Mouse (Mus musculus) hindbrain, embryonic 14.5 days (tissue): ENCODE measurements around the gene Ccdc63. TPM values are rescaled to one million over a fixed set of nuclear protein-coding genes. Genes with fewer than 3 reads are reported as not detected.
A peak's percentile ranks its signal among the peaks of the same experiment; 100 is the strongest.

Experiments
- ATAC-seq: fragments of 200-750 bp; cut with Nextera tagmentation; 2 replicates; pipeline ENCODE4 v1.8.0; 2017; ENCODE audit warnings: moderate number of reproducible peaks, mild to moderate bottlenecking, moderate TSS enrichment, moderate library complexity; ENCODE audit not compliant: low FRiP score
- DNase-seq: peaks from one replicate; pipeline ENCODE4 v3.0.0-alpha.2; 2015; ENCODE audit warnings: low spot score
- H3K27ac ChIP-seq: fragments of 300-500 bp; sonication (generic); 2 replicates; pipeline ENCODE4 v1.5.1; 2014; ENCODE audit warnings: mild to moderate bottlenecking, moderate library complexity
- H3K27me3 ChIP-seq: fragments of 300-500 bp; sonication (generic); 2 replicates; pipeline ENCODE4 v1.6.1; 2014; ENCODE audit warnings: mild to moderate bottlenecking, low read length, mixed read lengths; ENCODE audit not compliant: control insufficient read depth, insufficient read depth
- H3K36me3 ChIP-seq: fragments of 300-500 bp; sonication (generic); replicated peaks from 2 replicates; pipeline ENCODE4 v1.6.1; 2014; ENCODE audit not compliant: control insufficient read depth, insufficient read depth
- H3K4me1 ChIP-seq: fragments of 300-500 bp; sonication (generic); replicated peaks from 2 replicates; pipeline ENCODE4 v1.6.1; 2014; ENCODE audit warnings: antibody characterized with exemption, low read length, mixed read lengths; ENCODE audit not compliant: control insufficient read depth, insufficient read depth
- H3K4me2 ChIP-seq: fragments of 300-500 bp; sonication (generic); replicated peaks from 2 replicates; pipeline ENCODE4 v1.6.1; 2014; ENCODE audit warnings: mild to moderate bottlenecking, moderate library complexity
- H3K4me3 ChIP-seq: fragments of 300-500 bp; sonication (generic); replicated peaks from 2 replicates; pipeline ENCODE4 v1.5.1; 2014; ENCODE audit warnings: mild to moderate bottlenecking, low read length
- H3K9ac ChIP-seq: fragments of 300-500 bp; sonication (generic); 2 replicates; pipeline ENCODE4 v1.6.1; 2014
- H3K9me3 ChIP-seq: fragments of 300-500 bp; sonication (generic); 2 replicates; pipeline ENCODE4 v1.6.1; 2016; ENCODE audit warnings: low read length; ENCODE audit not compliant: control insufficient read depth
- WGBS: fragments of 180-500 bp; shearing (Covaris S2); extraction: QIAGEN DNeasy Blood & Tissue Kit; methylation state at CpG from one replicate; pipeline ENCODE4 v1.1.7; 2014; 5-methylcytosine and 5-hydroxymethylcytosine counted together
- polyA plus RNA-seq: library from polyadenylated mRNA; unstranded; fragments of >200 nt; fragmentation: Nextera tagmentation; extraction: Ambion mirVana; gene quantifications from 2 replicates; pipeline ENCODE4 v1.2.1, GENCODE M21; 2014

The Ccdc63 gene
- polyA plus RNA-seq, 1 experiment from 2014 or later = 0.23 TPM

DNA sequence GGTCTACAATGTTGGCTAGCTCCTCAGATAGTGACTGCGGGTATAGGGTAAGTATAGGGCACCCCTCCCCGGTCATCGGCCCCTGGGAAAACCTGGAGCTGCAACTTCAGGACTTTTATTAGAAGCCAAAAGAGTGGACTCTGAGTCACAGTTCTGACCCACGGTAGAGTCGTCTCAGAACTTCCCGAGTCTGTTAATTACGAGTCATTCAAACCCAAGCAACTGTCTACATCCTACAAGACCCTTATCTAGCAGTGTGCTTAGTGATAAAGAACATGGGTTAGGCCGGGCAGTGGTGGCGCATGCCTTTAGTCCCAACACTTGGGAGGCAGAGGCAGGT is 7.6 kb downstream of the Ccdc63 start:
- peaks cover 4% of the 10 kb centered on the region; the same call in 1 of the 2 replicates for H3K4me1 ChIP-seq
- H3K27ac ChIP-seq = no peak overlapping the region
- WGBS = 94% methylated on average over 9 of the region's 9 CpGs
- no peak overlapping the region for H3K4me3 ChIP-seq
- no peak overlapping the region for H3K4me2 ChIP-seq
- H3K27me3 ChIP-seq = no peaks in the 10 kb centered on the region
- ATAC-seq (no peak), DNase-seq (no peak)
- no peak overlapping the region for H3K9ac ChIP-seq
- H3K36me3 ChIP-seq = no peaks in the 10 kb centered on the region
- H3K9me3 ChIP-seq = no peaks in the 10 kb centered on the region

GRCm38 (mm10) chr5:122132167-122133049 is 8.2 kb downstream of the Ccdc63 start:
- Histone ChIP-seq H3K27ac (no peak overlapping the region), H3K36me3 (no peaks in the 10 kb centered on the region), H3K9ac (0 out of 2 replicates have a peak overlapping the region, but pooled peaks have one; percentile 39), H3K4me2 (peak overlapping the region; percentile 62), H3K4me1 (peaks cover 4% of the 10 kb centered on the region; the same call in 1 of the 2 replicates), H3K4me3 (peak overlapping the region; percentile 27), H3K27me3 (no peaks in the 10 kb centered on the region), H3K9me3 (no peaks in the 10 kb centered on the region)
- no peak for DNase-seq
- no peak for ATAC-seq
- WGBS = 24% methylated on average over 26 of the region's 26 CpGs

GRCm38 (mm10) chr5:122131076-122132051 is 9.3 kb downstream of the Ccdc63 start:
- H3K9ac ChIP-seq = 0 out of 2 replicates have a peak overlapping the region, but pooled peaks have one; percentile 39
- WGBS = 11% methylated on average over 34 of the region's 34 CpGs
- H3K4me1 ChIP-seq = peaks cover 4% of the 10 kb centered on the region; the same call in 1 of the 2 replicates
- H3K4me2 ChIP-seq = peak overlapping the region; percentile 62
- DNase-seq = peak; percentile 82
- no peak for ATAC-seq
- H3K9me3 ChIP-seq = no peaks in the 10 kb centered on the region
- H3K36me3 ChIP-seq = no peaks in the 10 kb centered on the region
- peak overlapping the region; percentile 27 for H3K4me3 ChIP-seq
- no peaks in the 10 kb centered on the region for H3K27me3 ChIP-seq
- H3K27ac ChIP-seq = no peak overlapping the region

GRCm38 (mm10) chr5:122130341-122130998 is 10.2 kb downstream of the Ccdc63 start:
- Histone ChIP-seq H3K4me2 (no peak overlapping the region), H3K27ac (no peak overlapping the region), H3K36me3 (no peaks in the 10 kb centered on the region), H3K4me1 (peaks cover 4% of the 10 kb centered on the region; the same call in 1 of the 2 replicates), H3K4me3 (no peak overlapping the region), H3K27me3 (no peaks in the 10 kb centered on the region), H3K9ac (no peak overlapping the region), H3K9me3 (no peaks in the 10 kb centered on the region)
- DNase-seq (no peak), ATAC-seq (no peak)
- 76% methylated on average over 11 of the region's 11 CpGs for WGBS

GRCm38 (mm10) chr5:122129068-122129655 is 11.5 kb downstream of the Ccdc63 start:
- Histone ChIP-seq H3K27me3 (no peaks in the 10 kb centered on the region), H3K9me3 (no peaks in the 10 kb centered on the region), H3K36me3 (no peaks in the 10 kb centered on the region), H3K9ac (0 out of 2 replicates have a peak overlapping the region, but pooled peaks have one; percentile 28), H3K4me3 (no peak overlapping the region), H3K4me2 (no peak overlapping the region), H3K4me1 (peaks cover 4% of the 10 kb centered on the region; the same call in 1 of the 2 replicates), H3K27ac (no peak overlapping the region)
- DNase-seq = peak; percentile 90
- no peak for ATAC-seq
- 36% methylated on average over 16 of the region's 16 CpGs for WGBS

DNA sequence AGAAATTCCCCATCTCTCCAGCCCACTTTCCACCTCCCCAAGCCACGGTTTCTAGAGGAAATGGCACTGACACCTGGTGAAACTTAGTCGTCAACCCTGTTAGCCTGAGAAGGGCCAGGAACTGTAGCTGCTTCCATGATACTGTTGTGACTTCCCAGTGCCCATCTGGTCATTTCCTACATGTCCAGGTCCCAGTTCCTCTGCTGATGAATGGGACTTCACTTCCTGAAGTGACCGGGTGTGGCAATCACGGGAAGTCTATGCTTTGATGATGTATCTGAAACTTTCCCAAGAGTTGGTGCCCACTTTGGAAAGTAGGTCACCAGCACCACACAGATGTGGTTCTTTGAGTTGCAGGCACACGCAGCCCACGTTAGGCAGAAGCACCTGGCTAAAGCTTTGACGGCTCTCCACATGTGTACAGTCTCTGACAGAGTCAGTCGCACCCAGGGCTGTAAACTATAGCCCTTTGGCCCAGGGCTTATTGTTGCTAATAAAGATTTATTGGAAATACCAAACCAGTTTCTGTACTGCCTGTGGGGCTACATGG is 15.3 kb downstream of the Ccdc63 start:
- DNase-seq = no peak
- Histone ChIP-seq H3K27ac (no peak overlapping the region), H3K9ac (no peak overlapping the region), H3K9me3 (no peaks in the 10 kb centered on the region), H3K36me3 (no peaks in the 10 kb centered on the region), H3K4me2 (no peak overlapping the region), H3K4me1 (0 out of 2 replicates have a peak, but pooled peaks cover 4% of the 10 kb centered on the region), H3K4me3 (no peak overlapping the region), H3K27me3 (no peaks in the 10 kb centered on the region)
- no peak for ATAC-seq
- WGBS = 85% methylated on average over 8 of the region's 8 CpGs

GRCm38 (mm10) chr5:122116243-122116642 is 24.4 kb downstream of the Ccdc63 start:
- ATAC-seq = no peak
- 87% methylated on average over 6 of the region's 6 CpGs for WGBS

DNA sequence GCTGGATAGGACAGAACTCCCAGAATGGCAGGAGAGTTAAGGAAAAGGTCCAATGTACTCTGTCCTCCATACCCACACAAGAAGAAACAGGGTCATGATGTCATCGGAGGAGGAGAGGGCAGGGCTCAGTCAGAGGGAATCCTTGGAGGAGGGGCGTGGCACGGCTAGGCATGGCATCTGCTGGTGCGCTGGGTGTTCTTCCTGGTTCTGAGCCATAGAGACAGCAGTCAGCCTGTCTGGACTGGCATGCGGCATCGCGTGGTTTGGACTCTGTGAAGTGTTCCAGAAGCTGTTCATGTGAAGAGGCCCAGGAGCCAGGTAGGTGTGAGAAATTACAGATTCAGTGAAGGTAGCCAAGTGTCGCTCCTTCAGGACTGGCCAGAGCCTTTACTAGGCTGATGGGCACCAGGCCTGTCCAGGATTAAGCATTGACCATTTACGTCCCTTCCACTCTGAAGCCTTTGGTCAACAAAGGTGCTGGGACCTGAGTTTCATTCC is 25.3 kb downstream of the Ccdc63 start:
- no peak for DNase-seq
- Histone ChIP-seq H3K4me2 (no peak overlapping the region), H3K27me3 (no peaks in the 10 kb centered on the region), H3K9ac (no peak overlapping the region), H3K27ac (no peak overlapping the region), H3K4me3 (no peak overlapping the region), H3K9me3 (no peaks in the 10 kb centered on the region), H3K4me1 (no peaks in the 10 kb centered on the region), H3K36me3 (no peaks in the 10 kb centered on the region)
- no peak for ATAC-seq
- WGBS = 95% methylated on average over 9 of the region's 9 CpGs

More at GRCm38 (mm10) chr5:122116243-122116642, 24.4 kb downstream of the Ccdc63 start:
- Histone ChIP-seq H3K27ac (no peak overlapping the region), H3K9me3 (no peaks in the 10 kb centered on the region), H3K27me3 (no peaks in the 10 kb centered on the region), H3K4me1 (no peaks in the 10 kb centered on the region), H3K36me3 (no peaks in the 10 kb centered on the region), H3K4me3 (no peak overlapping the region), H3K9ac (no peak overlapping the region), H3K4me2 (no peak overlapping the region)
- DNase-seq = no peak
